Mouse (Mus musculus) myocyte (in vitro differentiated cells): ENCODE data around the gene Atoh8.

Source experiments
- E2F4 ChIP-seq: IDR thresholded peaks from one replicate; pipeline ENCODE4 v1.6.1; 2011; ENCODE audit warnings: mild to moderate bottlenecking, control low read depth, moderate library complexity; ENCODE audit not compliant: insufficient read depth
- MAX ChIP-seq: IDR thresholded peaks from one replicate; pipeline ENCODE4 v1.6.1; 2011; ENCODE audit warnings: low read depth, mild to moderate bottlenecking, control low read depth
- MYOG ChIP-seq, 3 experiments: IDR thresholded peaks; one replicate each; pipeline ENCODE4 v1.6.1; 2011; ENCODE audit warnings: control low read depth in 2 of 3, low read depth in 2 of 3, mild to moderate bottlenecking in 2 of 3; ENCODE audit not compliant: insufficient read length in 2 of 3, control insufficient read depth in 1 of 3, insufficient read depth in 1 of 3
- POLR2A ChIP-seq: IDR thresholded peaks from one replicate; pipeline ENCODE4 v1.6.1; 2011; ENCODE audit warnings: low read depth, mild to moderate bottlenecking, control low read depth, moderate library complexity; ENCODE audit not compliant: insufficient read length
- POLR2AphosphoS2 ChIP-seq: IDR thresholded peaks from one replicate; pipeline ENCODE4 v1.6.1; 2011; ENCODE audit warnings: low read depth, control low read depth; ENCODE audit not compliant: insufficient read length
- SRF ChIP-seq: IDR thresholded peaks from one replicate; pipeline ENCODE4 v1.6.1; 2011; ENCODE audit warnings: low read depth; ENCODE audit not compliant: control insufficient read depth, insufficient read length
- TCF12 ChIP-seq: IDR thresholded peaks from one replicate; pipeline ENCODE4 v1.6.1; 2011; ENCODE audit warnings: mild to moderate bottlenecking, control low read depth; ENCODE audit not compliant: poor library complexity, insufficient read depth, severe bottlenecking
- TCF3 ChIP-seq: IDR thresholded peaks from one replicate; pipeline ENCODE4 v1.6.1; 2011; ENCODE audit warnings: low read depth, control low read depth; ENCODE audit not compliant: insufficient read length
- USF1 ChIP-seq: IDR thresholded peaks from one replicate; pipeline ENCODE4 v1.6.1; 2011; ENCODE audit warnings: low read depth, mild to moderate bottlenecking, control low read depth, moderate library complexity

GRCm38 (mm10) chr6:72202732-72203131 is 32.6 kb downstream of the Atoh8 start:
- TF ChIP-seq USF1 (no peak), MAX (no peak), POLR2A (no peak), MYOG (IDR thresholded peaks at IDR 0.05; ENCODE audit: control insufficient read depth in 1 of 3, insufficient read depth in 1 of 3, insufficient read length in 2 of 3, low read depth in 2 of 3) (no peak), TCF12 (no peak), E2F4 (no peak), TCF3 (no peak), SRF (no peak), POLR2AphosphoS2 (no peak)
